Mouse (Mus musculus) ES-E14 (cell line): Measurements from ENCODE around the gene Ccl24.

Experiments
- HCFC1 ChIP-seq: IDR thresholded peaks from 2 replicates; pipeline ENCODE4 v1.6.1; 2012; ENCODE audit warnings: low read length, inconsistent platforms, borderline replicate concordance; ENCODE audit not compliant: insufficient read depth
- ZC3H11A ChIP-seq: IDR thresholded peaks from 2 replicates; pipeline ENCODE4 v1.6.1; 2012; ENCODE audit warnings: low read depth, mild to moderate bottlenecking, inconsistent platforms, low read length, borderline replicate concordance

- TF ChIP-seq HCFC1, result no peak
- no peak for TF ChIP-seq ZC3H11A
Measured at GRCm38 (mm10) chr5:135609794-135610193, 36.9 kb upstream of the Ccl24 start.
